Mouse (Mus musculus): ENCODE results near the gene Wdr31.

DNA sequence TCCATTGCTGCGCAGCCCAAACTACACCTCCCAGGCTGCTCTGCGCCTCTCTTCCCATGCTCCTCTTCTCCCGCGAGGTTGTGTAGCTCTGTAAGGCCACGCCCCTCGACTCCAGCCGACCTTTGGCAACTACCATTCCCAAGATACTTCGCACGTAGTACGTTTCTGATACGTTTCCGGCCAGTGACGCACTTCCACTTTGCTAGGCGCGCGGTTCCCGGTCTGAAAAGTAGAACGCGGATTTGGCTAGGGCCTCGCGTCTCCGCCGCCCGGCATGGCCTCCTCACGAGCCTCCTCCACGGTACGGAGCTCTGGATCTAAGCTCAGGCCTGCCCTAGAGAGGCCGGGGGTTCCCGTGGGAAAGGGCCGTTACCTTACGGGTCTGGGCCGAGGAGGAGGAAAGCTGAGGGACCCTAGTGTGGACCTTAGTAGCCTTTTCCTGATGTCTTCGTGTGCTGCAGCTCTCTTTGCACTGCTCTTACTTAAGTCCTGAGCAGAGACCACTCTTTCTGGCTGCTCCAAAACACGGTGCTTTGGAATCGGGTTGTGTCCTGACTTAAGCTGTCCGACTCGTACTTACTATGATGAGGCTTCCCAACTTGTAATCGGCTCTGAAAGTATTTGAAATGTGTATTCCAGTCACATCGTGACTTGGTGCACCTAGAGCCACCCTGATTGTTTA, 62.0 kb downstream of the Wdr31 start, which contains the start of the genes Cdc26 and Prpf4:
- TF ChIP-seq CTCF (conservative IDR thresholded peaks at IDR 0.05; ENCODE audit: insufficient read depth, insufficient read length, low read depth, low read length), result no peak
- peak; percentile 71 for TF ChIP-seq POLR2A (IDR thresholded peaks at IDR 0.05; ENCODE audit: low read depth, low read length)
